8 mouse cellular contexts compared by ENCODE assay signal in genomic region chr5:123992193-123992637, GRCm38 (mm10). TPM values are rescaled to one million over a fixed set of nuclear protein-coding genes. Genes with fewer than 3 reads are reported as not detected.
DNase-seq lines count a peak whose midpoint lies in the region; ATAC-seq and TF ChIP-seq lines count a peak whose summit lies in the region.

No protein-coding gene starts in this region.

- H3K4me1 ChIP-seq in midbrain, embryonic 13.5 days (replicated peaks) = peaks cover 26% of the 10 kb centered on the region
- peaks cover 36% of the 10 kb centered on the region for H3K4me1 ChIP-seq in midbrain, embryonic 10.5 days
- peaks cover 17% of the 10 kb centered on the region; the same call in 1 of the 2 replicates for H3K4me1 ChIP-seq in lung, postnatal 0 days (ENCODE audit: insufficient read depth, low read depth, low read length)

- peaks cover 17% of the 10 kb centered on the region for H3K27me3 ChIP-seq in midbrain, embryonic 13.5 days
- 0 out of 2 replicates have a peak, but pooled peaks cover 4% of the 10 kb centered on the region for H3K27me3 ChIP-seq in midbrain, embryonic 10.5 days (ENCODE audit: low read depth, poor library complexity, severe bottlenecking)
- H3K27me3 ChIP-seq in lung, postnatal 0 days (replicated peaks; ENCODE audit: insufficient read depth, low read length) = no peaks in the 10 kb centered on the region

- no peak overlapping the region for H3K4me2 ChIP-seq in midbrain, embryonic 13.5 days (replicated peaks)
- H3K4me2 ChIP-seq in lung, postnatal 0 days (replicated peaks; ENCODE audit: low read depth, low read length) = no peak overlapping the region

- no peaks in the 10 kb centered on the region for H3K36me3 ChIP-seq in midbrain, embryonic 13.5 days
- H3K36me3 ChIP-seq in midbrain, embryonic 10.5 days = no peaks in the 10 kb centered on the region
- no peaks in the 10 kb centered on the region for H3K36me3 ChIP-seq in lung, postnatal 0 days (ENCODE audit: insufficient read depth, low read length)

- no peak overlapping the region for H3K4me3 ChIP-seq in midbrain, embryonic 13.5 days (replicated peaks)
- H3K4me3 ChIP-seq in midbrain, embryonic 10.5 days = no peak overlapping the region
- no peak overlapping the region for H3K4me3 ChIP-seq in lung, postnatal 0 days (ENCODE audit: low read depth, low read length)

- DNase-seq in midbrain, embryonic 10.5 days (ENCODE audit: low spot score) = no peak
- DNase-seq in heart, postnatal 14 days = peak; percentile 78 to 82
- peak; percentile 89 for DNase-seq in lung, postnatal 0 days (ENCODE audit: low spot score)
- no peak for DNase-seq in embryo, embryonic 9.5 days (ENCODE audit: extremely low spot score)
- no peak for DNase-seq in cerebellum, postnatal 4 days (ENCODE audit: low spot score in 2 of 2)
- DNase-seq in adrenal gland, postnatal 25 days = no peak

- WGBS in midbrain, embryonic 13.5 days = 85% methylated on average over 10 of the region's 10 CpGs
- WGBS in midbrain, embryonic 10.5 days = 86% methylated on average over 10 of the region's 10 CpGs
- 29% methylated on average over 10 of the region's 10 CpGs for WGBS in lung, postnatal 0 days

- intact Hi-C loops in heart, postnatal 14 days (cut with DNase I) = loop anchor here (1.0 to 5.0 kb wide), 3 partner anchors 17 to 165 kb away; no protein-coding TSS in a partner anchor

- peak; percentile 50 for TF ChIP-seq EP300 in lung, postnatal 0 days (IDR thresholded peaks at IDR 0.05)

- 0 out of 2 replicates have a peak, but pooled peaks have one; percentile 10 for ATAC-seq in midbrain, embryonic 13.5 days
- 0 out of 2 replicates have a peak, but pooled peaks have one; percentile 9 for ATAC-seq in erythroblast, adult 5-6 weeks (replicated peaks; ENCODE audit: low FRiP score, poor library complexity, severe bottlenecking)
- peak; percentile 78 for ATAC-seq in lung, postnatal 0 days

- no peak overlapping the region for H3K9ac ChIP-seq in midbrain, embryonic 13.5 days (replicated peaks)
- no peak overlapping the region for H3K9ac ChIP-seq in lung, postnatal 0 days (replicated peaks; ENCODE audit: low read depth)

- no peak for TF ChIP-seq CTCF in lung, postnatal 0 days (IDR thresholded peaks at IDR 0.05)

- no peaks in the 10 kb centered on the region for H3K9me3 ChIP-seq in midbrain, embryonic 13.5 days
- H3K9me3 ChIP-seq in midbrain, embryonic 10.5 days (replicated peaks) = no peaks in the 10 kb centered on the region
- no peaks in the 10 kb centered on the region for H3K9me3 ChIP-seq in lung, postnatal 0 days (ENCODE audit: low read length)

- no peak overlapping the region for H3K27ac ChIP-seq in midbrain, embryonic 13.5 days
- H3K27ac ChIP-seq in midbrain, embryonic 10.5 days (replicated peaks) = no peak overlapping the region
- peak overlapping the region; percentile 60 for H3K27ac ChIP-seq in lung, postnatal 0 days (ENCODE audit: low read length)

RNA-seq across cellular contexts. Expression of gene Hip1r, which starts 18.8 kb away (rescaled TPM):
- 19.0 and 20.1 TPM in 2 replicates for polyA plus RNA-seq in midbrain, embryonic 13.5 days (2015; fragmentation: Nextera tagmentation; extraction: Ambion mirVana)
- 6.6 and 9.2 TPM in 2 replicates for polyA plus RNA-seq in midbrain, embryonic 10.5 days (2016; fragmentation: Nextera tagmentation; extraction: Ambion mirVana)
- 1.9 and 5.2 TPM in 2 replicates for total RNA-seq in erythroblast, adult 5-6 weeks (2015; ENCODE audit: low replicate concordance)
- 4.9 and 10.3 TPM in 2 replicates for total RNA-seq in erythroblast, adult 5-6 weeks (2017; ENCODE audit: low replicate concordance)
- 10 to 100 TPM; 23.2 to 25.0 TPM for total RNA-seq in heart, postnatal 14 days (2021)
- polyA plus RNA-seq in lung, postnatal 0 days (2015; fragmentation: Nextera tagmentation; extraction: Ambion mirVana) = 20.0 and 22.7 TPM in 2 replicates
- total RNA-seq in adrenal gland, postnatal 25 days (2021) = 17.9 and 18.3 TPM in 2 replicates

RNA-seq across cellular contexts. Expression of gene Vps37b, which starts 39.9 kb away (rescaled TPM):
- 71.5 and 79.3 TPM in 2 replicates for polyA plus RNA-seq in midbrain, embryonic 13.5 days (2015; fragmentation: Nextera tagmentation; extraction: Ambion mirVana)
- polyA plus RNA-seq in midbrain, embryonic 10.5 days (2016; fragmentation: Nextera tagmentation; extraction: Ambion mirVana) = 58.1 and 69.2 TPM in 2 replicates
- total RNA-seq in erythroblast, adult 5-6 weeks (2015; ENCODE audit: low replicate concordance) = 14.4 and 27.9 TPM in 2 replicates
- total RNA-seq in erythroblast, adult 5-6 weeks (2017; ENCODE audit: low replicate concordance) = 6.8 and 7.9 TPM in 2 replicates
- 10 to 100 TPM; 22.2 to 22.7 TPM for total RNA-seq in heart, postnatal 14 days (2021)
- 28.5 and 31.0 TPM in 2 replicates for polyA plus RNA-seq in lung, postnatal 0 days (2015; fragmentation: Nextera tagmentation; extraction: Ambion mirVana)
- 75.2 and 101 TPM in 2 replicates for total RNA-seq in adrenal gland, postnatal 25 days (2021)

Comparison
In these comparisons a context has a peak if more than half of its experiments do, and no peak if none do; other contexts are left out.
1. ATAC-seq: peak in every context shown above with its lines; median percentile 78 in lung, postnatal 0 days; 10 in midbrain, embryonic 13.5 days; 9 in erythroblast, adult 5-6 weeks.
2. DNase-seq: peak in heart, postnatal 14 days (2 of 2) and lung, postnatal 0 days (single experiment); none in midbrain, embryonic 10.5 days (single experiment), embryo, embryonic 9.5 days (single experiment), cerebellum, postnatal 4 days (0 of 2) and adrenal gland, postnatal 25 days (single experiment).